Mouse (Mus musculus): ENCODE data around the gene Tex14. TPM values are rescaled to one million over a fixed set of nuclear protein-coding genes. Genes with fewer than 3 reads are reported as not detected.
A peak's percentile ranks its signal among the peaks of the same experiment; 100 is the strongest.

Tex14 gene
- polyA plus RNA-seq, 1 experiment, result 0.08 TPM

GRCm38 (mm10) chr11:87416120-87416519, 11.3 kb downstream of the Tex14 start:
- Histone ChIP-seq H3K4me3 (ENCODE audit: insufficient read depth, low read depth, low read length) (no peak overlapping the region), H3K27me3 (replicated peaks; ENCODE audit: control insufficient read depth, insufficient read depth, low read length) (no peaks in the 10 kb centered on the region), H3K27ac (ENCODE audit: insufficient read depth, low read depth, low read length) (no peak overlapping the region), H3K36me3 (ENCODE audit: control insufficient read depth, insufficient read depth, low read length) (no peaks in the 10 kb centered on the region), H3K4me1 (ENCODE audit: control insufficient read depth, insufficient read depth, low read length) (no peaks in the 10 kb centered on the region)
- TF ChIP-seq CTCF (conservative IDR thresholded peaks at IDR 0.05; ENCODE audit: insufficient read depth, insufficient read length, low read depth, low read length), result no peak
- TF ChIP-seq POLR2A (IDR thresholded peaks at IDR 0.05; ENCODE audit: low read depth, low read length), result no peak
- WGBS, result 60% methylated on average over 5 of the region's 5 CpGs
- no peak for DNase-seq

DNA sequence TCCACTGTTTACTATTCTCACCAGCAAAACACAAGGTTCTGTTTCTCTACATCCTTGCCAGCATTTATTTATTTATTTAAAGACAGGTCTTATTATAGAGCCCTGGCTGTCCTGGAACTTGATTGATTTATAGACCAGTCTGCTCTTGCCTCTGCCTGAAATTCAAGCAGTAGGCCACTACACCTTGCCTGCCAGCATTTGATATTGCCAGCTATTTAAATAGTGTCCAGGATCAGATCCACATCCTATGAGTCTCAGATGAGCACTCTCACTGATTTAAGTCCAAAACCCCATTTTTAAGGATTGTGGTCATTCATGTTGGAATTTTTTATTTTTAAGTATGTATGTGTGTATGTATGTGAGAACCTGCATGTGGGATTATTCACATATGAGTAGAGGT, 16.0 kb downstream of the Tex14 start:
- Histone ChIP-seq H3K27me3 (replicated peaks; ENCODE audit: control insufficient read depth, insufficient read depth, low read length) (no peaks in the 10 kb centered on the region), H3K4me1 (ENCODE audit: control insufficient read depth, insufficient read depth, low read length) (peaks cover 4% of the 10 kb centered on the region; the same call in 1 of the 2 replicates), H3K27ac (ENCODE audit: insufficient read depth, low read depth, low read length) (no peak overlapping the region), H3K36me3 (ENCODE audit: control insufficient read depth, insufficient read depth, low read length) (no peaks in the 10 kb centered on the region), H3K4me3 (ENCODE audit: insufficient read depth, low read depth, low read length) (no peak overlapping the region)
- TF ChIP-seq POLR2A (IDR thresholded peaks at IDR 0.05; ENCODE audit: low read depth, low read length), result no peak
- TF ChIP-seq CTCF (conservative IDR thresholded peaks at IDR 0.05; ENCODE audit: insufficient read depth, insufficient read length, low read depth, low read length), result no peak
- DNase-seq, result no peak

GRCm38 (mm10) chr11:87421760-87422201, 16.9 kb downstream of the Tex14 start:
- Histone ChIP-seq H3K4me3 (ENCODE audit: insufficient read depth, low read depth, low read length) (no peak overlapping the region), H3K27ac (ENCODE audit: insufficient read depth, low read depth, low read length) (0 out of 2 replicates have a peak overlapping the region, but pooled peaks have one; percentile 29), H3K36me3 (ENCODE audit: control insufficient read depth, insufficient read depth, low read length) (no peaks in the 10 kb centered on the region), H3K27me3 (replicated peaks; ENCODE audit: control insufficient read depth, insufficient read depth, low read length) (no peaks in the 10 kb centered on the region), H3K4me1 (ENCODE audit: control insufficient read depth, insufficient read depth, low read length) (peaks cover 4% of the 10 kb centered on the region; the same call in 1 of the 2 replicates)
- TF ChIP-seq CTCF (conservative IDR thresholded peaks at IDR 0.05; ENCODE audit: insufficient read depth, insufficient read length, low read depth, low read length) (no peak), POLR2A (IDR thresholded peaks at IDR 0.05; ENCODE audit: low read depth, low read length) (no peak)
- 3% methylated on average over 6 of the region's 6 CpGs for WGBS
- DNase-seq, result peak; percentile 57

DNA sequence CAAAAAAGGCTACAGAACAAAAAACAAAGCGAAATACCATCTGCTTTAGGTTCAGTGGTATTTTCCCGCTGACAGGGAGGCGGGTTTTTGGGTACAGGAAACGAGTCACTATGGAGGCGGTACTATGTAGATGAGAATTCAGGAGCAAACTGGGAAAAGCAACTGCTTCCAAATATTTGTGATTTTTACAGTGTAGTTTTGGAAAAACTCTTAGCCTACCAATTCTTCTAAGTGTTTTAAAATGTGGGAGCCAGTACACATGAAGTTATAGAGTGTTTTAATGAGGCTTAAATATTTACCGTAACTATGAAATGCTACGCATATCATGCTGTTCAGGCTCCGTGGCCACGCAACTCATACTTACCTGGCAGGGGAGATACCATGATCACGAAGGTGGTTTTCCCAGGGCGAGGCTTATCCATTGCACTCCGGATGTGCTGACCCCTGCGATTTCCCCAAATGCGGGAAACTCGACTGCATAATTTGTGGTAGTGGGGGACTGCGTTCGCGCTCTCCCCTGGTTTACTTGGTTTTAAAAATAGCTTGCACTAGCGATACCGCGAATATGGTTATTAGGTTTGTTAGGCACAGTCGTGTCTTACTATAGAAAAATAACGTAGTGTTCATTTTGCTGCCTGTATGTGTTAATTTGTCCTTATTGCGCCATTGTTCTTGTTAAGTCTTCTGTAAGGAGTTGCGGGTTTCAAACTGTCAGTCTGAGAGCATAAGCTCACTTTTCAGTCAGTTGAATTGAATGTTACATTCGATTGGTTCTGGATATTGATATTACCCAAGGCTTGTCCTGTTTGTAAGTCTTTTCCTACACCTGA, 17.9 kb downstream of the Tex14 start:
- peaks cover 4% of the 10 kb centered on the region; the same call in 1 of the 2 replicates for H3K4me1 ChIP-seq (ENCODE audit: control insufficient read depth, insufficient read depth, low read length)
- under 1% methylated on average over 26 of the region's 26 CpGs for WGBS
- peak; percentile 95 for DNase-seq
- no peaks in the 10 kb centered on the region for H3K27me3 ChIP-seq (replicated peaks; ENCODE audit: control insufficient read depth, insufficient read depth, low read length)
- peak overlapping the region; percentile 29; the same call in 1 of the 2 replicates for H3K27ac ChIP-seq (ENCODE audit: insufficient read depth, low read depth, low read length)
- no peaks in the 10 kb centered on the region for H3K36me3 ChIP-seq (ENCODE audit: control insufficient read depth, insufficient read depth, low read length)
- H3K4me3 ChIP-seq (ENCODE audit: insufficient read depth, low read depth, low read length), result 0 out of 2 replicates have a peak overlapping the region, but pooled peaks have one; percentile 11
- TF ChIP-seq CTCF (conservative IDR thresholded peaks at IDR 0.05; ENCODE audit: insufficient read depth, insufficient read length, low read depth, low read length), result no peak
- peak; percentile 100 for TF ChIP-seq POLR2A (IDR thresholded peaks at IDR 0.05; ENCODE audit: low read depth, low read length)

GRCm38 (mm10) chr11:87423551-87424325, 18.9 kb downstream of the Tex14 start:
- Histone ChIP-seq H3K4me1 (ENCODE audit: control insufficient read depth, insufficient read depth, low read length) (peaks cover 4% of the 10 kb centered on the region; the same call in 1 of the 2 replicates), H3K27me3 (replicated peaks; ENCODE audit: control insufficient read depth, insufficient read depth, low read length) (no peaks in the 10 kb centered on the region), H3K36me3 (ENCODE audit: control insufficient read depth, insufficient read depth, low read length) (no peaks in the 10 kb centered on the region), H3K4me3 (ENCODE audit: insufficient read depth, low read depth, low read length) (no peak overlapping the region), H3K27ac (ENCODE audit: insufficient read depth, low read depth, low read length) (no peak overlapping the region)
- WGBS, result 24% methylated on average over 6 of the region's 6 CpGs
- DNase-seq, result no peak
- no peak for TF ChIP-seq POLR2A (IDR thresholded peaks at IDR 0.05; ENCODE audit: low read depth, low read length)
- no peak for TF ChIP-seq CTCF (conservative IDR thresholded peaks at IDR 0.05; ENCODE audit: insufficient read depth, insufficient read length, low read depth, low read length)

DNA sequence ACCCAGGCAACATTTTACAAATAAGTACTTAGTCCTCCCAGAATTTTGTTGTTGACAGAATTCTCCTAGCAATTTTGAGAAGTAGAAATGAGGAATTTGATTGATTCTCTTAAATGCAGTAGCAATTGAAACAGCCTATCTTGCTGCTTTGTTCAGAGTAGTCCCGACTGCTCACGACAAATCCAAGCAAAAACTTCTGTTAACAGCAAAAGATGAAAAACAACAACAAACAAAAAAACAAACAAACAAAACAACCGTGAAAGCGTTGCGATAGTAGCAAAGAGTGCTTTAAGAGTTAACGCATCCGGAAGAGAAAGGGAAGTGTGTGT, 21.2 kb downstream of the Tex14 start:
- DNase-seq, result no peak
- Histone ChIP-seq H3K4me3 (ENCODE audit: insufficient read depth, low read depth, low read length) (no peak overlapping the region; the same call in 1 of the 2 replicates), H3K27me3 (replicated peaks; ENCODE audit: control insufficient read depth, insufficient read depth, low read length) (no peaks in the 10 kb centered on the region), H3K27ac (ENCODE audit: insufficient read depth, low read depth, low read length) (peak overlapping the region; percentile 82), H3K36me3 (ENCODE audit: control insufficient read depth, insufficient read depth, low read length) (no peaks in the 10 kb centered on the region), H3K4me1 (ENCODE audit: control insufficient read depth, insufficient read depth, low read length) (peaks cover 4% of the 10 kb centered on the region; the same call in 1 of the 2 replicates)
- TF ChIP-seq CTCF (conservative IDR thresholded peaks at IDR 0.05; ENCODE audit: insufficient read depth, insufficient read length, low read depth, low read length) (no peak), POLR2A (IDR thresholded peaks at IDR 0.05; ENCODE audit: low read depth, low read length) (no peak)
- 0% methylated on average over 7 of the region's 7 CpGs for WGBS
